Mouse (Mus musculus): ENCODE measurements around the gene Cyp2c54. TPM values are rescaled to one million over a fixed set of nuclear protein-coding genes. Genes with fewer than 3 reads are reported as not detected.

The Cyp2c54 gene
- 0.76 TPM for polyA plus RNA-seq (2014; fragmentation: Illumina TruSeq; extraction: RNeasy Lipid Tissue Mini Kit (QIAGEN cat#74804); ENCODE audit: low read depth, low replicate concordance)

GRCm38 (mm10) chr19:40073701-40074100, at the start of gene Cyp2c54:
TSS of gene Cyp2c54 (minus strand) at chr19:40073827.

GRCm38 (mm10) chr19:40089421-40089820, 15.8 kb upstream of the Cyp2c54 start, which contains the start of gene Cyp2c50:
TSS of gene Cyp2c50 (plus strand) at chr19:40089688.

DNA sequence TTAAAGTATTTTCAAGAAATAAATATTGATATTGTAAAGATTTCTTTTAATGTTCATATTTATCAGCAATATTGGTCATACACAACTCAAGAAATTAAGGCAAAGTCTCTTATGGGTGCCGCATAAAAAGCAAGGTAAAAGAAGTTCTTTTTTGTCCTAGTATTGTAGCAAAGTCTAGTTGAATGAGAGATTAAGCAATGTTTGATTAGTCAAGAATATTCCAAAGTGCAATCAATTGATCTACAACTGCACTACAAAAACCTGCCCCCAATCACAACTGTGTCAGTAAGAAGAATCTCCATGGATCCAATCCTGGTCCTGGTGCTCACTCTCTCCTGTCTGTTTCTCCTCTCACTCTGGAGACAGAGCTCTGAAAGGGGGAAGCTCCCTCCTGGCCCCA, 81.5 kb downstream of the Cyp2c54 start, which contains the start of gene Cyp2c37:
Cyp2c37 (plus strand) TSS at position 285 of the 400 bp plus-strand sequence.

Other genes with a start within 250 kb of the Cyp2c54 start
- 0.68 TPM for gene Cyp2c69, start 187.0 kb downstream of the Cyp2c54 start, polyA plus RNA-seq (2014; fragmentation: Illumina TruSeq; extraction: RNeasy Lipid Tissue Mini Kit (QIAGEN cat#74804); ENCODE audit: low read depth, low replicate concordance)
- 1.0 TPM for gene Cyp2c37, start 81.4 kb downstream of the Cyp2c54 start, polyA plus RNA-seq (2014; fragmentation: Illumina TruSeq; extraction: RNeasy Lipid Tissue Mini Kit (QIAGEN cat#74804); ENCODE audit: low read depth, low replicate concordance)
- gene Cyp2c50, start 15.9 kb upstream of the Cyp2c54 start, polyA plus RNA-seq (2014; fragmentation: Illumina TruSeq; extraction: RNeasy Lipid Tissue Mini Kit (QIAGEN cat#74804); ENCODE audit: low read depth, low replicate concordance), result 1.2 TPM
- gene Cyp2c70, start 113.5 kb upstream of the Cyp2c54 start, polyA plus RNA-seq (2014; fragmentation: Illumina TruSeq; extraction: RNeasy Lipid Tissue Mini Kit (QIAGEN cat#74804); ENCODE audit: low read depth, low replicate concordance), result 0.94 TPM
- gene Pdlim1, start 198.0 kb upstream of the Cyp2c54 start, polyA plus RNA-seq (2014; fragmentation: Illumina TruSeq; extraction: RNeasy Lipid Tissue Mini Kit (QIAGEN cat#74804); ENCODE audit: low read depth, low replicate concordance), result 86.6 TPM